Mouse (Mus musculus) C2C12 (cell line): ENCODE data around the gene Schip1. TPM values are rescaled to one million over a fixed set of nuclear protein-coding genes. Genes with fewer than 3 reads are reported as not detected.

Experiments
- H3K27me3 ChIP-seq: one replicate; pipeline ENCODE4 v1.6.1; 2011; ENCODE audit not compliant: control insufficient read depth, insufficient read depth, insufficient read length
- H3K36me3 ChIP-seq: one replicate; pipeline ENCODE4 v1.6.1; 2011; ENCODE audit not compliant: control insufficient read depth, insufficient read depth
- H3K4me3 ChIP-seq: one replicate; pipeline ENCODE4 v1.5.1; 2011; ENCODE audit warnings: mild to moderate bottlenecking, control low read depth; ENCODE audit not compliant: poor library complexity, insufficient read depth, severe bottlenecking
- H3K79me2 ChIP-seq: one replicate; pipeline ENCODE4 v1.6.1; 2011; ENCODE audit not compliant: control insufficient read depth, insufficient read depth
- H3K79me3 ChIP-seq: one replicate; pipeline ENCODE4 v1.6.1; 2011; ENCODE audit warnings: low read depth, control low read depth
- H3ac ChIP-seq: one replicate; pipeline ENCODE3; 2011; ENCODE audit warnings: low read depth; ENCODE audit not compliant: control insufficient read depth, insufficient read length
- CEBPB ChIP-seq: IDR thresholded peaks from one replicate; pipeline ENCODE4 v1.6.1; 2011; ENCODE audit warnings: low read depth, mild to moderate bottlenecking, control low read depth, moderate library complexity
- CTCF ChIP-seq: IDR thresholded peaks from one replicate; pipeline ENCODE4 v1.5.1; 2011; ENCODE audit not compliant: control insufficient read depth, insufficient read depth, insufficient read length
- FOSL1 ChIP-seq: IDR thresholded peaks from one replicate; pipeline ENCODE4 v1.8.0; 2011; ENCODE audit warnings: mild to moderate bottlenecking, low read length; ENCODE audit not compliant: poor library complexity, insufficient read depth, severe bottlenecking
- MAX ChIP-seq: IDR thresholded peaks from one replicate; pipeline ENCODE4 v1.6.1; 2011; ENCODE audit warnings: mild to moderate bottlenecking, control low read depth
- MYOD1 ChIP-seq: IDR thresholded peaks from one replicate; pipeline ENCODE4 v1.6.1; 2011; ENCODE audit warnings: low read depth; ENCODE audit not compliant: control insufficient read depth, insufficient read length
- MYOG ChIP-seq: IDR thresholded peaks from one replicate; pipeline ENCODE4 v1.6.1; 2011; ENCODE audit not compliant: control insufficient read depth, insufficient read length; ENCODE audit errors: extremely low read depth
- USF1 ChIP-seq: IDR thresholded peaks from one replicate; pipeline ENCODE4 v1.6.1; 2011; ENCODE audit warnings: low read depth, mild to moderate bottlenecking, control low read depth, moderate library complexity
- polyA plus RNA-seq: library from polyadenylated mRNA; unstranded; fragments of >200 nt; fragmentation: generic; extraction: Trizol; gene quantifications from one replicate; pipeline ENCODE4 v1.2.1, GENCODE M21; 2012; ENCODE audit warnings: missing spikeins

Gene Schip1
- polyA plus RNA-seq, 1 experiment = 28.6 TPM

- TF ChIP-seq MYOG = no peak
- TF ChIP-seq USF1 = no peak
- TF ChIP-seq CTCF = no peak
- TF ChIP-seq MAX = no peak
- no peak for TF ChIP-seq FOSL1
- no peak for TF ChIP-seq CEBPB
- TF ChIP-seq MYOD1 = no peak
Measured at GRCm38 (mm10) chr3:68602891-68603290, 538.3 kb downstream of the Schip1 start.

GRCm38 (mm10) chr3:68604467-68604866 lies 539.9 kb downstream of the Schip1 start:
- TF ChIP-seq CEBPB (no peak), MAX (no peak), USF1 (no peak), MYOG (no peak), CTCF (no peak), MYOD1 (no peak), FOSL1 (no peak)
- Histone ChIP-seq H3K79me2 (peaks cover 28% of the 10 kb centered on the region), H3K36me3 (peaks cover 3% of the 10 kb centered on the region), H3K4me3 (no peak overlapping the region), H3K27me3 (no peaks in the 10 kb centered on the region), H3K79me3 (peaks cover 4% of the 10 kb centered on the region), H3ac (no peak overlapping the region)

More at GRCm38 (mm10) chr3:68602891-68603290, 538.3 kb downstream of the Schip1 start:
- Histone ChIP-seq H3K4me3 (no peak overlapping the region), H3K79me3 (peaks cover 4% of the 10 kb centered on the region), H3K79me2 (peaks cover 40% of the 10 kb centered on the region), H3ac (no peak overlapping the region), H3K27me3 (no peaks in the 10 kb centered on the region), H3K36me3 (peaks cover 4% of the 10 kb centered on the region)

- Histone ChIP-seq H3K79me3 (peaks cover 4% of the 10 kb centered on the region), H3ac (no peak overlapping the region), H3K4me3 (no peak overlapping the region), H3K27me3 (no peaks in the 10 kb centered on the region), H3K36me3 (no peaks in the 10 kb centered on the region), H3K79me2 (peaks cover 28% of the 10 kb centered on the region)
- no peak for TF ChIP-seq CTCF
- TF ChIP-seq MYOG = no peak
- TF ChIP-seq USF1 = no peak
- TF ChIP-seq MAX = no peak
- TF ChIP-seq MYOD1 = no peak
- TF ChIP-seq FOSL1 = no peak
- TF ChIP-seq CEBPB = no peak
Measured at GRCm38 (mm10) chr3:68604962-68605361, 540.4 kb downstream of the Schip1 start.

GRCm38 (mm10) chr3:68605942-68606603 lies 541.5 kb downstream of the Schip1 start:
- Histone ChIP-seq H3K4me3 (no peak overlapping the region), H3K36me3 (no peaks in the 10 kb centered on the region), H3ac (no peak overlapping the region), H3K79me2 (peaks cover 28% of the 10 kb centered on the region), H3K27me3 (no peaks in the 10 kb centered on the region), H3K79me3 (peaks cover 4% of the 10 kb centered on the region)
- TF ChIP-seq MYOD1 (no peak), MAX (no peak), FOSL1 (no peak), MYOG (no peak), USF1 (no peak), CEBPB (no peak), CTCF (no peak)

- H3K79me3 ChIP-seq = peaks cover 8% of the 10 kb centered on the region
- no peak overlapping the region for H3ac ChIP-seq
- no peaks in the 10 kb centered on the region for H3K27me3 ChIP-seq
- H3K36me3 ChIP-seq = no peaks in the 10 kb centered on the region
- peaks cover 35% of the 10 kb centered on the region for H3K79me2 ChIP-seq
- TF ChIP-seq CTCF = no peak
- no peak for TF ChIP-seq CEBPB
- TF ChIP-seq MYOD1 = no peak
- TF ChIP-seq MYOG = no peak
- no peak for TF ChIP-seq MAX
- TF ChIP-seq FOSL1 = no peak
- no peak for TF ChIP-seq USF1
- no peak overlapping the region for H3K4me3 ChIP-seq
Measured at GRCm38 (mm10) chr3:68606730-68607129, 542.1 kb downstream of the Schip1 start.
